Mouse (Mus musculus) kidney, embryonic 16.5 days (tissue): Measurements from ENCODE around the gene Bdh1. TPM values are rescaled to one million over a fixed set of nuclear protein-coding genes. Genes with fewer than 3 reads are reported as not detected.

Experiments used
- ATAC-seq: fragments of 200-750 bp; cut with Nextera tagmentation; 2 replicates; pipeline ENCODE4 v1.8.0; 2017; ENCODE audit warnings: moderate TSS enrichment; ENCODE audit not compliant: low FRiP score, low TSS enrichment
- H3K27ac ChIP-seq: fragments of 300-500 bp; sonication (generic); 2 replicates; pipeline ENCODE4 v1.5.1; 2014; ENCODE audit warnings: low read length
- H3K27me3 ChIP-seq: fragments of 300-500 bp; sonication (generic); 2 replicates; pipeline ENCODE4 v1.6.1; 2014; ENCODE audit warnings: low read length, control low read depth, mixed read lengths; ENCODE audit not compliant: insufficient read depth
- H3K36me3 ChIP-seq: fragments of 300-500 bp; sonication (generic); 2 replicates; pipeline ENCODE4 v1.6.1; 2014; ENCODE audit warnings: low read length, control low read depth, mixed read lengths; ENCODE audit not compliant: insufficient read depth
- H3K4me1 ChIP-seq: fragments of 300-500 bp; sonication (generic); 2 replicates; pipeline ENCODE4 v1.6.1; 2014; ENCODE audit warnings: low read length, control low read depth, mixed read lengths; ENCODE audit not compliant: insufficient read depth
- H3K4me2 ChIP-seq: fragments of 300-500 bp; sonication (generic); replicated peaks from 2 replicates; pipeline ENCODE4 v1.6.1; 2014; ENCODE audit warnings: low read depth, low read length
- H3K4me3 ChIP-seq: fragments of 300-500 bp; sonication (generic); 2 replicates; pipeline ENCODE4 v1.5.1; 2014; ENCODE audit warnings: mild to moderate bottlenecking, low read length
- H3K9ac ChIP-seq: fragments of 300-500 bp; sonication (generic); replicated peaks from 2 replicates; pipeline ENCODE4 v1.6.1; 2014; ENCODE audit warnings: low read length
- H3K9me3 ChIP-seq: fragments of 300-500 bp; sonication (generic); 2 replicates; pipeline ENCODE4 v1.6.1; 2016; ENCODE audit warnings: low read length, control low read depth
- WGBS: fragments of 180-500 bp; shearing (Covaris S2); extraction: QIAGEN DNeasy Blood & Tissue Kit; methylation state at CpG from one replicate; pipeline ENCODE4 v1.1.7; 2014; 5-methylcytosine and 5-hydroxymethylcytosine counted together
- polyA plus RNA-seq: library from polyadenylated mRNA; unstranded; fragments of >200 nt; fragmentation: Nextera tagmentation; extraction: Ambion mirVana; gene quantifications from 2 replicates; pipeline ENCODE4 v1.2.1, GENCODE M21; 2015

Gene Bdh1
- polyA plus RNA-seq, 1 experiment from 2014 or later, result 37.1 TPM

DNA sequence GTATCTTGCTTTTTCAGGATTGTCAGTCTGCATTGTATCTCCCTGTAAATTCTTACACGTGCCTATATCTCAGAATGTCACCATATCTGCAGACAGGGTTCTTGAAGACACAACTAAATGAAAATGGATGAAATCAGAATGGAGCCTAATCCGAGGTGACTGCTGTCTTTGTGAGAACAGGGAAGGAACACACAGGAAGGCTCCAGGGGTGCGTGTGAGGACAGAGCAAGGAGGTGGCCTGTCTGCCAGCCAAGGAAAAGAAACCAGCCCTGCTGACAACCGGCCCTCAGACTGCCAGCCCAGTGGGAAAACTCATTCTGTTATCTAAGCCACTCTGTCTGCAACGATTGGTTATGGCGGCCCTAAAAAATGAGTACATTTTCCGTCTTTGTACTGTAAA lies 73.3 kb downstream of the Bdh1 start:
- Histone ChIP-seq H3K36me3 (no peaks in the 10 kb centered on the region), H3K4me3 (no peak overlapping the region), H3K4me1 (peaks cover 9% of the 10 kb centered on the region), H3K9ac (no peak overlapping the region), H3K27me3 (no peaks in the 10 kb centered on the region), H3K27ac (no peak overlapping the region), H3K4me2 (no peak overlapping the region), H3K9me3 (no peaks in the 10 kb centered on the region)
- WGBS, result 79% methylated on average over 7 of the region's 7 CpGs
- no peak for ATAC-seq

DNA sequence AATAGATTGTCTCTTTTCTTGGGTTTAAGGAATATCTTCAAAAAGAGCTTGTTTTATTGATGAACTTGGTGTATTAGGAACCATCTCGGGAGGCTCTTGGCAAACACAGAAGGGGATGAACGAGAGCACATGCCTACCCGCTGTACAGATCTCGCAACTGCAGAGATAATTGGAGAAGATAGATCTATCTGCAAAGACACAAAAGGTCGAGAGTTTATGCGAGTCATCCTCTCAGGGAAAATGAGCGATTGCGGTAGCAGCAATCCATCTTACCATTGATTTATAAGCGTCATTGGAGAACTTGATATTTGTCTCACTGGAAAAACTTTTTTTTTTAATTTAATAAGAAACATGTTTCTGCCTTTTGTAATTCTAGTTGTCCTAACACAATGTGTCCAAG lies 73.7 kb downstream of the Bdh1 start:
- 84% methylated on average over 9 of the region's 9 CpGs for whole genome bisulfite sequencing
- Histone ChIP-seq H3K27me3 (no peaks in the 10 kb centered on the region), H3K4me2 (no peak overlapping the region), H3K27ac (no peak overlapping the region), H3K9ac (no peak overlapping the region), H3K4me3 (no peak overlapping the region), H3K9me3 (no peaks in the 10 kb centered on the region), H3K36me3 (no peaks in the 10 kb centered on the region), H3K4me1 (peaks cover 9% of the 10 kb centered on the region)
- no peak for ATAC-seq

DNA sequence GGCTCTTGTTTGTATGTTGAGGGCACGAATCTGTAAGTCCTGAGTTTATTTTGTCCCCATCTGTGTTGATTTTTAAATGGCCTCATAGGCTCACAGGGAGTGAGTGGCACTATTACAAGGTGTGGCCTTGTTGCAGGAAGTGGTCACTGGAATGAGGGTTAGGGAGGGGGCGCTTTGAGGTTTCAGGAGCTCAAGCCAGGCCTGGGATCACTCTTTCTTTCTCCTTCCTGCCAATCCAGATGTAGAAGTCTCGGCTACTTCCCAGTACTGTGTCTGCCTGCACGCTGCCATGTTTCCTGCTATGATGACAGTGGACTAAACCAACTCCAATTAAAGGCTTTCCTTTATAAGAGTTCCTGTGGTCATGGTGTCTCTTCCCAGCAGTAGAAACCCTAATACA lies 76.3 kb downstream of the Bdh1 start:
- Histone ChIP-seq H3K36me3 (no peaks in the 10 kb centered on the region), H3K9me3 (no peaks in the 10 kb centered on the region), H3K4me1 (peaks cover 4% of the 10 kb centered on the region), H3K9ac (no peak overlapping the region), H3K4me2 (no peak overlapping the region), H3K27me3 (no peaks in the 10 kb centered on the region), H3K27ac (no peak overlapping the region), H3K4me3 (no peak overlapping the region)
- WGBS, result 86% methylated on average over 4 of the region's 4 CpGs
- no peak for ATAC-seq

DNA sequence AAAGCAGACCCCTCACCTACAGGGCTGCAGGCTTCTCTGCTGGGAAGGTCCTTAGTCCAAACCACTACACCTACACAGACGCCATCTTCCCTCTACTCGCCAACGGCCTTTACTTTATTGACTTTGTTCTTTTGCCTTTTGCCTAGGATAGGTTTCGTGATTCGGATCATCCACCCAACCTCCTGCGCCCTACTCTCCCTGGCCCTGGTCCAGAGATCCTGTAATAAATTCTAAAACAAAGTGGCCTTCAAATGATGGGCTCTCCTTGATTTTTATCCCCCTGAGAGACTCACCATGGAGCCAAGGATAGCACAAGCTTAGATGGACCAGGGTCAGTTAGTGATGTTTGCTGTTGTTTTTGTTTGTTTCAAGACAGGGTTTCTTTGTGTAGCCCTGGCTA lies 76.9 kb downstream of the Bdh1 start:
- no peaks in the 10 kb centered on the region for H3K9me3 ChIP-seq
- H3K4me2 ChIP-seq, result no peak overlapping the region
- 89% methylated on average over 6 of the region's 6 CpGs for WGBS
- H3K27ac ChIP-seq, result no peak overlapping the region
- H3K9ac ChIP-seq, result no peak overlapping the region
- no peaks in the 10 kb centered on the region for H3K36me3 ChIP-seq
- no peak overlapping the region for H3K4me3 ChIP-seq
- ATAC-seq, result no peak
- H3K27me3 ChIP-seq, result no peaks in the 10 kb centered on the region
- no peaks in the 10 kb centered on the region for H3K4me1 ChIP-seq

DNA sequence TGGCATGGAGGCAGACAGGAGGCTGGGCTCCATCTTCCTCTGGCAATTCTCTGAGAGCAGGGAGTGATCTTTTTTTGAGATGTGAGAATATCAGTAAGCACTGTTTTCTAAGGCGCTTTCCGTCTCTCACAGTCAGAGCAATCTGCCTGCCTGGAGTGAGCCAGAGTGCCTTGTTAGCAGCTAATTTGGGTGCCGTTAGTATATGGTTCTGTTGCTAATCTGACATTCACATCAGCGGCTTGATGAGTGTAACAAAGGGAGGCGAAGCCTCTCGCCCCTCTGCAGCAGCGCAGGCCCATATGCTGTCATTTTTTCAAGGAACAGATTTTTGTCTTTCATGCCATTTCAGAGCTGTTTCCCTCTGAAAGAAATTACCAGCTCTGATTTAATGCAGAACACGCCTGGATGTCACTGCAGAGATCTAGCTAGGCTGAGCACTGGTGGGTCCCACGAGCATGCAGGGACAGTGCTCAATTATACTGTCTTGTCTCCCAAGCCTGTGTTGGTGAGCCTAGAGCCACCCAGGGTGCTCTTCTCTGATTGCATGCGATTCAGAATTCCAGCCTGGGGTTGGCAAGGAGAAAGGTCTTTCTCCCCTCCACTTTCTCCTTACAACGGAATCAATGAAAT lies 77.7 kb downstream of the Bdh1 start:
- Histone ChIP-seq H3K27me3 (no peaks in the 10 kb centered on the region), H3K4me1 (no peaks in the 10 kb centered on the region), H3K27ac (no peak overlapping the region), H3K9ac (no peak overlapping the region), H3K4me3 (no peak overlapping the region), H3K36me3 (no peaks in the 10 kb centered on the region), H3K9me3 (no peaks in the 10 kb centered on the region), H3K4me2 (no peak overlapping the region)
- WGBS, result 66% methylated on average over 11 of the region's 11 CpGs
- ATAC-seq, result no peak

DNA sequence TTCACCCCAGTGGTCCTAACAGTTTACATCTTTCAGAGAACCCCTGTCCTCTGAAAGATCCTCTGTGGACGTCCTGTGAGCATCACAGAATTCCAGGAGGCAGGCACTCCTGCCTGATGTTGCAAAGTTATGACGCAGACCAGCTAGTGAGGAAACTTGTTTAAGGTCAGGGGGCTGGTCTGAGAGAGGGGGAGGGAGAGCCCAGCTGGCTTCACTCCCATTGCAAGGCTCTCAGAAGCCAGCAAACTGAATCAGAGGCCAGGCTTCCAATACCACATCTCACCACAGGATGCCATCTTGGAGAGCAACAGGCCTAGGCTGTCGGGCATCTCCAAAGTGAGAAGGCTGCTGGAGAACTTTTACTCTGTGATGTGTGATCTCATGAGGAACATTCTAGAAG lies 78.5 kb downstream of the Bdh1 start:
- no peak overlapping the region for H3K4me2 ChIP-seq
- H3K4me1 ChIP-seq, result no peaks in the 10 kb centered on the region
- no peaks in the 10 kb centered on the region for H3K27me3 ChIP-seq
- no peak for ATAC-seq
- H3K9me3 ChIP-seq, result no peaks in the 10 kb centered on the region
- no peak overlapping the region for H3K27ac ChIP-seq
- no peak overlapping the region for H3K4me3 ChIP-seq
- H3K9ac ChIP-seq, result no peak overlapping the region
- WGBS, result 65% methylated on average over 3 of the region's 3 CpGs
- H3K36me3 ChIP-seq, result no peaks in the 10 kb centered on the region

DNA sequence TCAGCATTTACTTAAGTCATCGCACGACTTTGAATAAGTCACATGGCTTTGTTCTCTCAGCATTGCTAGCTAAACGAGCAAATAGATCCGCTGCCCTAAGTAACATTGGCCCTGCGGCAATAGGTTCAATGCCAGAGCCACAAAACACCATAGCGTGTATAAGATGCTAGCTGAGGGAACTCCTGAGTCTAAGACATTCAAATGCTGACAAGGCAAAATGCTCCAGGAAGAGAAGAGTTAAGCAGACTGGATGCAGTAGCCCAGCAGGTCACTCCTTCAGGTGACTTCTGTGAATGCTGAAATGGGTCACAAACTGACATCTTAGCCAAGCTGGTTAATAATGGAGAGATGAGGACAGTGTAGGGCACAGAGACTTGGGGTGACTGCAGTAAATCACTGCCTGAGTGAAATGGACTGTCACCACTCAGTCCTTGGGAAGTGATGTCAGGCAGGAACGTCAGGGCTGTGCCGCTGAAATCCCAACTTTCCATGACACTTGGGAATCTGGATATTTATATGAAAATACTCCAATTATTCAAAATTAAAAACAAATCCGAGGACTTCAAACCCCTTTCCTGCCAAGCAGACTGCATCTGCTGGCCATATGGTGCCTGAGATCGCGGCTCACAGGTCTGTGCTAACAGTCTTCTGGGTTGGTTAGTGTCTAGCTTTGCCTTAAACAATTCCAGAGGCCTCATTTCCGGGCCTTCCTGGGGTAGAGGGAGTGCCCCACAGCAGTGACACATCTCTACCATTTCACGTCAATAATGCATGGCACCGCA lies 79.1 kb downstream of the Bdh1 start:
- no peak overlapping the region for H3K4me2 ChIP-seq
- H3K36me3 ChIP-seq, result no peaks in the 10 kb centered on the region
- no peak overlapping the region for H3K9ac ChIP-seq
- H3K27me3 ChIP-seq, result no peaks in the 10 kb centered on the region
- WGBS, result 60% methylated on average over 14 of the region's 14 CpGs
- no peak overlapping the region for H3K4me3 ChIP-seq
- no peaks in the 10 kb centered on the region for H3K4me1 ChIP-seq
- no peaks in the 10 kb centered on the region; the same call in 1 of the 2 replicates for H3K9me3 ChIP-seq
- no peak overlapping the region for H3K27ac ChIP-seq
- ATAC-seq, result no peak

DNA sequence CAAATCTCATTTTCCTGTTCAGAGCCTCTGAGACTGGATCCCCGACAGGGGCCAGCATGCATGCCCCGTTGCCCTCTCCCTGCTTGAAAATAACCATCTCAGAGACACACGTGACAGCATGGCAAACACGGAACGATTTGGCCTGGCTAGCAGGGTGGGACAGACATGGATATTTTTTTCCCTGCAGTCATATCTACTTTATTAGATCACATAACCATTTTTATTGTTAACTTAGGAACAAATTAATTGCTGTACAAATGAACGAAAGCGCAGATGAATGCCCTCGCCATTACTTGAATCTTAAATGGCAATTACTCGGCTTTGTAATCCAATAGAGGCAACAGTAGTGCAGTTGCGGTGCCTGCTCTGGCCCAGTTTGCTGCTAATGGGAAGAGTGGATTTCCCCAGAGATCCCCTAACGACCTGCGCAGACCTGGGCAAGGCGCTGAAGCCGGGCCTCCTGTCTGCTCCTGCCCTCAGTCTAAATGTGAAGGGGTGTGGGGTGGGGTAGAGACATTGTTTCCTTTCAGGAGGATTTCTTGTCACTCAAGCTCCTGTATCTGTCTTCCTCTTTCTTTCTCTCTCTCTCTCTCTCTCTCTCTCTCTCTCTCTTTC lies 79.8 kb downstream of the Bdh1 start:
- Histone ChIP-seq H3K9me3 (no peaks in the 10 kb centered on the region; the same call in 1 of the 2 replicates), H3K27ac (no peak overlapping the region), H3K9ac (no peak overlapping the region), H3K4me1 (no peaks in the 10 kb centered on the region), H3K4me2 (no peak overlapping the region), H3K27me3 (no peaks in the 10 kb centered on the region), H3K4me3 (no peak overlapping the region), H3K36me3 (no peaks in the 10 kb centered on the region)
- WGBS, result 55% methylated on average over 14 of the region's 14 CpGs
- no peak for ATAC-seq

DNA sequence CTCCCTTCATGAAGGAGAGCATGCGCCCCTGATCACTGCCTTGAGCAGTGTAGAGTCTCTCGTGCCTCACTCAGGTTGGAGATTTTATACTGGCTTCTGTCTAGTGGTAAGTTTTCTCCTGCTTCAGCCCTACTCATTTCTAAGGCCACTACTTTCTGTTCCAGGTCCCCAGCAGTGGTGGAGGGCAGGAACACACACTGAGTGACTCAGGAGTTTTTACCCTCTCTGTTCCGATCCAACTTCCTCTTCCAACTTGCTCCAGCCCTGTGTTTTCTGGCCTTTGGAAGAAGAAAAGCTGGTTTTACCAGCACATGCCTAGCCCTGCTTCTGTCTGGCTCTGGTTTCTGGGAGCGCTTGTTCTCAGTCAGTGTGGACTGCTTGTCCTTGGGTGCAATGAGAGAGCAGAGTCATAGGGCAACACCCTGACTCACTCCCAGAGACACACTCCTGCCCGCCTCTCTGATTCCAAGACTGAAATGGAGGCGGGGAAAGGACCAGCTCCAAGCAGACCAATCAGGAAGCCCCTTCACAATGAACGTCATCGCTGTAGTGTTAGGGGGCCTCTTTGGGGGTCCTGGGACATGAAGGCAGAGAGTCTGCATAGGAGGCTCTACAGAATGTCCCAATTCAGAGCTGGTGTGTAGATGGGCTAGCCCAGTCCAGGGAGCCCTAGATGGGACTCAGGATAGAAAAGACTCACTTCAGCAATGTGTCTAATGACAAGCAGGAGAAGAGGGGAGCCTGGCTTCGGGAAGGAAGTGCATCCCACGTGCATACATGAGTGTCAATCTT lies 84.8 kb downstream of the Bdh1 start:
- Histone ChIP-seq H3K9me3 (no peaks in the 10 kb centered on the region; the same call in 1 of the 2 replicates), H3K4me1 (peaks cover 19% of the 10 kb centered on the region), H3K9ac (0 out of 2 replicates have a peak overlapping the region, but pooled peaks have one; percentile 2), H3K4me2 (no peak overlapping the region), H3K4me3 (no peak overlapping the region), H3K27ac (peak overlapping the region; percentile 37; the same call in 1 of the 2 replicates), H3K36me3 (no peaks in the 10 kb centered on the region), H3K27me3 (no peaks in the 10 kb centered on the region)
- peak; percentile 40; the same call in 1 of the 2 replicates for ATAC-seq
- 42% methylated on average over 10 of the region's 10 CpGs for WGBS
